Mouse (Mus musculus): ENCODE results near the gene Slc16a3. TPM values are rescaled to one million over a fixed set of nuclear protein-coding genes. Genes with fewer than 3 reads are reported as not detected.

Gene Slc16a3
- polyA plus RNA-seq, 1 experiment: 9.7 TPM

- Histone ChIP-seq H3K4me3 (no peak overlapping the region), H3K27me3 (ENCODE audit: control insufficient read depth, insufficient read depth, insufficient read length) (no peaks in the 10 kb centered on the region), H3K4me2 (ENCODE audit: low read depth) (no peak overlapping the region), H3K36me3 (ENCODE audit: control insufficient read depth, insufficient read depth) (peaks cover 18% of the 10 kb centered on the region), H3ac (ENCODE audit: control insufficient read depth, insufficient read length) (no peak overlapping the region), H3K79me2 (ENCODE audit: control insufficient read depth, insufficient read depth) (no peaks in the 10 kb centered on the region)
- TF ChIP-seq POLR2AphosphoS2 (IDR thresholded peaks at IDR 0.05; ENCODE audit: insufficient read length, low read depth) (peak; percentile 30), POLR2A (IDR thresholded peaks at IDR 0.05; ENCODE audit: insufficient read length, low read depth) (no peak), MYOD1 (IDR thresholded peaks at IDR 0.05; ENCODE audit: control insufficient read depth in 1 of 3, insufficient read length in 2 of 3, low read depth in 2 of 3) (peak in 1 of 3 experiments; percentile 49), E2F4 (IDR thresholded peaks at IDR 0.05; ENCODE audit: insufficient read depth) (no peak)
These were observed 10.8 kb downstream of the Slc16a3 start for GRCm38 (mm10) chr11:120959066-120959465.

DNA sequence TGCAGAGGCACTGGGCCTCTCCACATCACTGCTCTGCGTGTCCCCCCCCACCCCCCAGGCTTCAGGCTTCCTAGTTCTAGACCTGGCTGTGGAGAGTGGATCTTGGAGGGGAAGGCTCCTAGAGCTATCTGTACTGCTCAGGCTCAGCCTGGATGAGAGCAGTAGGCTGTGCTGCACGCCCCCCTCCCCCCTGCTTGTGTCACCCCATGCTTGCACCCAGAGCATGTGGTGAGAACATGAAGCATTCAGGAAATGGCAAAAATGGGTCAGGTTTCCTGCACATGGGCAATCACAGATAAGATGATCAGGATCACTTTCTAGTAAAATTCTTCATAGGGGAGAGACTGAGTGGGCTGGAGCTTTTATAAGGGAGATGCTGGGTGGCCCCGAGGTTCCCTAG, 11.3 kb downstream of the Slc16a3 start:
- Histone ChIP-seq H3ac (ENCODE audit: control insufficient read depth, insufficient read length) (no peak overlapping the region), H3K79me2 (ENCODE audit: control insufficient read depth, insufficient read depth) (no peaks in the 10 kb centered on the region), H3K4me2 (ENCODE audit: low read depth) (no peak overlapping the region), H3K27me3 (ENCODE audit: control insufficient read depth, insufficient read depth, insufficient read length) (no peaks in the 10 kb centered on the region), H3K4me3 (no peak overlapping the region), H3K36me3 (ENCODE audit: control insufficient read depth, insufficient read depth) (peaks cover 20% of the 10 kb centered on the region)
- TF ChIP-seq REST (IDR thresholded peaks at IDR 0.05; ENCODE audit: insufficient read depth, insufficient read length): no peak
- TF ChIP-seq CEBPB (IDR thresholded peaks at IDR 0.05; ENCODE audit: insufficient read depth, poor library complexity, severe bottlenecking): no peak
- no peak for TF ChIP-seq E2F4 (IDR thresholded peaks at IDR 0.05; ENCODE audit: insufficient read depth)
- TF ChIP-seq POLR2AphosphoS2 (IDR thresholded peaks at IDR 0.05; ENCODE audit: insufficient read length, low read depth): no peak
- no peak for TF ChIP-seq SRF (IDR thresholded peaks at IDR 0.05; ENCODE audit: control insufficient read depth, insufficient read length, low read depth)
- TF ChIP-seq USF1 (IDR thresholded peaks at IDR 0.05; ENCODE audit: low read depth): no peak
- no peak for TF ChIP-seq MAX (IDR thresholded peaks at IDR 0.05; ENCODE audit: low read depth)
- TF ChIP-seq POLR2A (IDR thresholded peaks at IDR 0.05; ENCODE audit: insufficient read length, low read depth): no peak

- H3K79me2 ChIP-seq (ENCODE audit: control insufficient read depth, insufficient read depth): no peaks in the 10 kb centered on the region
- H3K4me3 ChIP-seq: no peak overlapping the region
- no peak overlapping the region for H3ac ChIP-seq (ENCODE audit: control insufficient read depth, insufficient read length)
- H3K36me3 ChIP-seq (ENCODE audit: control insufficient read depth, insufficient read depth): peaks cover 26% of the 10 kb centered on the region
- H3K27me3 ChIP-seq (ENCODE audit: control insufficient read depth, insufficient read depth, insufficient read length): no peaks in the 10 kb centered on the region
- TF ChIP-seq POLR2AphosphoS2 (IDR thresholded peaks at IDR 0.05; ENCODE audit: insufficient read length, low read depth): peak; percentile 59
- no peak for TF ChIP-seq SRF (IDR thresholded peaks at IDR 0.05; ENCODE audit: control insufficient read depth, insufficient read length, low read depth)
- no peak for TF ChIP-seq MYOG (IDR thresholded peaks at IDR 0.05; ENCODE audit: control insufficient read depth in 1 of 3, insufficient read depth in 1 of 3, insufficient read length in 2 of 3, low read depth in 2 of 3)
- TF ChIP-seq REST (IDR thresholded peaks at IDR 0.05; ENCODE audit: insufficient read depth, insufficient read length): no peak
- no peak for TF ChIP-seq MYOD1 (IDR thresholded peaks at IDR 0.05; ENCODE audit: control insufficient read depth in 1 of 3, insufficient read length in 2 of 3, low read depth in 2 of 3)
- no peak for TF ChIP-seq TCF3 (IDR thresholded peaks at IDR 0.05; ENCODE audit: insufficient read length, low read depth)
- TF ChIP-seq POLR2A (IDR thresholded peaks at IDR 0.05; ENCODE audit: insufficient read length, low read depth): no peak
- no peak overlapping the region for H3K4me2 ChIP-seq (ENCODE audit: low read depth)
These were observed 12.0 kb downstream of the Slc16a3 start for GRCm38 (mm10) chr11:120960248-120960647.

GRCm38 (mm10) chr11:120961594-120961993, 13.3 kb downstream of the Slc16a3 start:
- Histone ChIP-seq H3K27me3 (ENCODE audit: control insufficient read depth, insufficient read depth, insufficient read length) (no peaks in the 10 kb centered on the region), H3K79me2 (ENCODE audit: control insufficient read depth, insufficient read depth) (no peaks in the 10 kb centered on the region), H3ac (ENCODE audit: control insufficient read depth, insufficient read length) (no peak overlapping the region), H3K4me2 (ENCODE audit: low read depth) (no peak overlapping the region), H3K36me3 (ENCODE audit: control insufficient read depth, insufficient read depth) (peaks cover 40% of the 10 kb centered on the region), H3K4me3 (no peak overlapping the region)
- TF ChIP-seq POLR2A (IDR thresholded peaks at IDR 0.05; ENCODE audit: insufficient read length, low read depth) (no peak), E2F4 (IDR thresholded peaks at IDR 0.05; ENCODE audit: insufficient read depth) (no peak), TCF3 (IDR thresholded peaks at IDR 0.05; ENCODE audit: insufficient read length, low read depth) (no peak), MAX (IDR thresholded peaks at IDR 0.05; ENCODE audit: low read depth) (no peak), TCF12 (IDR thresholded peaks at IDR 0.05; ENCODE audit: insufficient read depth, poor library complexity, severe bottlenecking) (no peak), REST (IDR thresholded peaks at IDR 0.05; ENCODE audit: insufficient read depth, insufficient read length) (no peak), CEBPB (IDR thresholded peaks at IDR 0.05; ENCODE audit: insufficient read depth, poor library complexity, severe bottlenecking) (no peak), MYOG (IDR thresholded peaks at IDR 0.05; ENCODE audit: control insufficient read depth in 1 of 3, insufficient read depth in 1 of 3, insufficient read length in 2 of 3, low read depth in 2 of 3) (no peak), MYOD1 (IDR thresholded peaks at IDR 0.05; ENCODE audit: control insufficient read depth in 1 of 3, insufficient read length in 2 of 3, low read depth in 2 of 3) (no peak), SRF (IDR thresholded peaks at IDR 0.05; ENCODE audit: control insufficient read depth, insufficient read length, low read depth) (no peak), POLR2AphosphoS2 (IDR thresholded peaks at IDR 0.05; ENCODE audit: insufficient read length, low read depth) (no peak), USF1 (IDR thresholded peaks at IDR 0.05; ENCODE audit: low read depth) (no peak)

- no peaks in the 10 kb centered on the region for H3K27me3 ChIP-seq (ENCODE audit: control insufficient read depth, insufficient read depth, insufficient read length)
- no peaks in the 10 kb centered on the region for H3K79me2 ChIP-seq (ENCODE audit: control insufficient read depth, insufficient read depth)
- H3K36me3 ChIP-seq (ENCODE audit: control insufficient read depth, insufficient read depth): peaks cover 46% of the 10 kb centered on the region
- no peak overlapping the region for H3ac ChIP-seq (ENCODE audit: control insufficient read depth, insufficient read length)
- no peak overlapping the region for H3K4me2 ChIP-seq (ENCODE audit: low read depth)
- no peak overlapping the region for H3K4me3 ChIP-seq
- TF ChIP-seq POLR2A (IDR thresholded peaks at IDR 0.05; ENCODE audit: insufficient read length, low read depth) (peak; percentile 25), POLR2AphosphoS2 (IDR thresholded peaks at IDR 0.05; ENCODE audit: insufficient read length, low read depth) (peak; percentile 19), USF1 (IDR thresholded peaks at IDR 0.05; ENCODE audit: low read depth) (no peak)
These were observed 13.9 kb downstream of the Slc16a3 start for GRCm38 (mm10) chr11:120962050-120962771.
